Mouse (Mus musculus) bone marrow macrophage, adult 2 months (primary cell): Measurements from ENCODE around the gene Ube2h.

ENCODE experiments used
- CTCF ChIP-seq: IDR thresholded peaks from 2 replicates; pipeline ENCODE4 v1.5.1; 2012; ENCODE audit warnings: low read depth, mild to moderate bottlenecking, low read length, moderate library complexity
- POLR2A ChIP-seq: IDR thresholded peaks from 2 replicates; pipeline ENCODE4 v1.6.1; 2012; ENCODE audit warnings: mild to moderate bottlenecking, low read depth, low read length, borderline replicate concordance

DNA sequence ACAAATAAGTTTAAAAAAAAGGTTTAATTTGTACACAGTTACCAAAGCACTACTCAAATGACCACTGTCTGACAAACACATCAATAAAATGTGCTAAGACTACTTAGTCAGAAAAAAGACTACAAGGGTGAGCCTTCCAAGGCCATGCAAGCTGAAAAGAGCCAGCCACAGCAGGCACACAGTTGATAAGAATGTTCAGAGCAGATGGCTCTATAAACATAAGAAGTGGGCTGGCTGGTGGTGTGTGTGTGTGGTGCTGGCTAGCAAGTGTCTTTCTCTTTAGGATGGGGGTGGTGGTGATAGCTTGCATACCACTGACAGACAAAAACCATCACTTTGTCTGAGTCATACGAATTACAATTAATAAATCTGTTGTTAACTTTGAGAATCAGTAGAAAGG, 67.8 kb downstream of the Ube2h start:
- TF ChIP-seq CTCF (no peak), POLR2A (no peak)
